Mouse (Mus musculus) forebrain, embryonic 11.5 days (tissue): ENCODE measurements at regions not wholly inside any gene's neighbourhood (a gene's known extent, or its start where the extent isn't known, plus 50 kb on each side); places are given as distances from the start of the nearest gene placed in this dataset.

Experiments
- ATAC-seq: fragments of 200-750 bp; cut with Nextera tagmentation; replicated peaks from 2 replicates; pipeline ENCODE4 v1.8.0; 2017; ENCODE audit warnings: moderate TSS enrichment; ENCODE audit not compliant: low FRiP score
- DNase-seq: peaks from one replicate; pipeline ENCODE4 v3.0.0-alpha.2; 2017; ENCODE audit warnings: low spot score
- H3K27ac ChIP-seq: fragments of 300-500 bp; sonication (generic); 2 replicates; pipeline ENCODE4 v1.5.1; 2014; ENCODE audit warnings: low read depth, low read length
- H3K27me3 ChIP-seq: fragments of 300-500 bp; sonication (generic); 2 replicates; pipeline ENCODE4 v1.6.1; 2014; ENCODE audit warnings: mild to moderate bottlenecking, low read length, mixed read lengths; ENCODE audit not compliant: control insufficient read depth, insufficient read depth
- H3K36me3 ChIP-seq: fragments of 300-500 bp; sonication (generic); 2 replicates; pipeline ENCODE4 v1.6.1; 2014; ENCODE audit warnings: mild to moderate bottlenecking, low read length, moderate library complexity, mixed read lengths; ENCODE audit not compliant: control insufficient read depth, insufficient read depth
- H3K4me1 ChIP-seq: fragments of 300-500 bp; sonication (generic); replicated peaks from 2 replicates; pipeline ENCODE4 v1.6.1; 2014; ENCODE audit warnings: low read length, mixed read lengths; ENCODE audit not compliant: control insufficient read depth, insufficient read depth
- H3K4me2 ChIP-seq: fragments of 300-500 bp; sonication (generic); 2 replicates; pipeline ENCODE4 v1.6.1; 2014; ENCODE audit warnings: low read depth, mild to moderate bottlenecking, low read length, moderate library complexity, mixed read lengths; ENCODE audit not compliant: severe bottlenecking
- H3K4me3 ChIP-seq: fragments of 300-500 bp; sonication (generic); 2 replicates; pipeline ENCODE4 v1.5.1; 2014; ENCODE audit warnings: low read depth, low read length
- H3K9ac ChIP-seq: fragments of 300-500 bp; sonication (generic); 2 replicates; pipeline ENCODE4 v1.6.1; 2014; ENCODE audit warnings: low read length
- H3K9me3 ChIP-seq: fragments of 300-500 bp; sonication (generic); 2 replicates; pipeline ENCODE4 v1.6.1; 2016; ENCODE audit warnings: low read length, mixed read lengths; ENCODE audit not compliant: control insufficient read depth
- WGBS: fragments of 180-500 bp; shearing (Covaris S2); extraction: QIAGEN DNeasy Blood & Tissue Kit; methylation state at CpG from one replicate; pipeline ENCODE4 v1.1.7; 2014; 5-methylcytosine and 5-hydroxymethylcytosine counted together

DNA sequence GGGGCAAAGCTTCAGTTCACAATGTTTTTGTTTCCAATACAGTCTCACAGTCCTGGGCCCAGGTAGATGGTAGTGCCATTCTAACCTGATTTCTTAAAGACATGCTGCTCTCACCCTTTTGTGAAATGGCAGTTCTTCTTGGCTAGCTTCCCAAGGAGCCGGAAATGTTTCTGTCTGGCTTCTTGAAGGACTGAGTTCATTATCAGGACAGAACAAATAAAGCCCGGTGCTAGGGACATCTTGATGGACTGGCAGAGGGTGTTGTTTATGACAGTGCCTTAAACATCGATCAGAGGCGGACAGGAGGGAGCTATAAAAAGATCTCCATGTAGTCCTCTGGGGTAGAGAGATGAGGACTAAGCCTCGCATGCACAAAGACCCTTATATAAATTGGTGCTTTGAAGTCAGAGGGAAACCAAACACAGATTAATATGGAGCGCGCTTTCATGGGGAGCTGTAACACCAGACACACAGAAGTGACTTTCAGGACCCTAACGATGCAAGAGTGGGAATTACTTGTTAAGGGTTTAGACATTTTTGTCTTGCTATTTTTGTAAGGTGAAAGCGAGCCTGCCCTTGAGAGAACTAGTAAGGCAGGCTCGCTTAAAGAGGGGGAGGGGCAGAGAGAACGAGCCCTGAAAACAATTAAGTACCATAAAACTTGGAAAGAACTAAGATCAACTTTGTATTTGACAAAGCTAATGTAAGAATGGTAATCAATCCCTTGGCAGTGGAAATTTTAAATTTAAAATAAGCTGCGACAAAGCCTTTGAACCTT is 96.2 kb downstream of the Fzd1 start:
- Histone ChIP-seq H3K27ac (no peak overlapping the region), H3K4me1 (peaks cover 5% of the 10 kb centered on the region), H3K36me3 (no peaks in the 10 kb centered on the region), H3K4me2 (no peak overlapping the region), H3K4me3 (no peak overlapping the region), H3K9me3 (peaks cover 2% of the 10 kb centered on the region; the same call in 1 of the 2 replicates), H3K9ac (no peak overlapping the region), H3K27me3 (no peaks in the 10 kb centered on the region)
- WGBS = 61% methylated on average over 12 of the region's 12 CpGs
- no peak for ATAC-seq
- DNase-seq = no peak

DNA sequence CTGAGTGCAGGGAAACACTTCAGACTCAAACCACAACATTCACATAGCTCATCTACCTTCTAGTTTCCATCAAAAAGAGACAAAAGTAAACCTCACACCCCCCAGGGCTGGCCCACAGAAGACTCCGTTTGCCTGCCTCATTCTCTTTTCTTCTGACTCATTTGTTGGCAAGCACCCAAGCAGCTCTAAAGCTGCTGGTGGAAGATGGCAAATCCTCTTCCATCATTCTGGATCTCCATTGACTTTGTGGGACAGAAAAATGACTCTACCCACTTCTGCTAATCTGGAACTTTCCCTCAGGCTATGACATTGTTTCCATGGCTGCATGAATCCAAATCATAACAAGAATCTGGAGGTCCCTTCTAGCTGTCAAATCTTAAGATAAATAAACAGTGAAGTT is 99.9 kb downstream of the Fzd1 start:
- Histone ChIP-seq H3K9ac (no peak overlapping the region), H3K4me3 (no peak overlapping the region), H3K4me2 (no peak overlapping the region), H3K4me1 (peaks cover 5% of the 10 kb centered on the region), H3K27ac (no peak overlapping the region), H3K36me3 (no peaks in the 10 kb centered on the region), H3K27me3 (no peaks in the 10 kb centered on the region), H3K9me3 (peaks cover 2% of the 10 kb centered on the region; the same call in 1 of the 2 replicates)
- no peak for DNase-seq
- no peak for ATAC-seq
- 63% methylated on average over 1 of the region's 1 CpGs for WGBS

DNA sequence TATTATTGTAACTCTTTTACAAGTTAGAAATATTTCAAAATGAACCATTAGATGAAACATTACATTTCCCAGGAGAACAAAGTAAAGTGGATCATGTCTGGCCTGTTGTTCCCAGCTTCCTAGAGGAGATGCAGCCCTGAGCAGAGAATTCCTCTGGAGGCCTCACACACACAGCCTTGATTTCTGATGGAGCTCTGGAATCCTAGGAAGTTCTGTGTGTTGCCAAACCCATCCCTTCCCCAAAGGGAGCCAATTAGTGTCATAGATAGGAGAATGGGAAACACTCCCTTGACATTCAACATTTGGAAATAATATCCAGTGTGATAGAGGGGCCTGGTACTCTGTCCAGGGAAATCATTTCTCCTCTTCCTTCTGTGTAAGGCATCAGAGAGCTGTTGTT is 103.6 kb downstream of the Fzd1 start:
- Histone ChIP-seq H3K4me3 (no peak overlapping the region), H3K4me2 (no peak overlapping the region), H3K9ac (no peak overlapping the region), H3K27me3 (no peaks in the 10 kb centered on the region), H3K27ac (no peak overlapping the region), H3K4me1 (0 out of 2 replicates have a peak, but pooled peaks cover 2% of the 10 kb centered on the region), H3K36me3 (no peaks in the 10 kb centered on the region), H3K9me3 (peaks cover 2% of the 10 kb centered on the region; the same call in 1 of the 2 replicates)
- ATAC-seq (no peak), DNase-seq (no peak)

DNA sequence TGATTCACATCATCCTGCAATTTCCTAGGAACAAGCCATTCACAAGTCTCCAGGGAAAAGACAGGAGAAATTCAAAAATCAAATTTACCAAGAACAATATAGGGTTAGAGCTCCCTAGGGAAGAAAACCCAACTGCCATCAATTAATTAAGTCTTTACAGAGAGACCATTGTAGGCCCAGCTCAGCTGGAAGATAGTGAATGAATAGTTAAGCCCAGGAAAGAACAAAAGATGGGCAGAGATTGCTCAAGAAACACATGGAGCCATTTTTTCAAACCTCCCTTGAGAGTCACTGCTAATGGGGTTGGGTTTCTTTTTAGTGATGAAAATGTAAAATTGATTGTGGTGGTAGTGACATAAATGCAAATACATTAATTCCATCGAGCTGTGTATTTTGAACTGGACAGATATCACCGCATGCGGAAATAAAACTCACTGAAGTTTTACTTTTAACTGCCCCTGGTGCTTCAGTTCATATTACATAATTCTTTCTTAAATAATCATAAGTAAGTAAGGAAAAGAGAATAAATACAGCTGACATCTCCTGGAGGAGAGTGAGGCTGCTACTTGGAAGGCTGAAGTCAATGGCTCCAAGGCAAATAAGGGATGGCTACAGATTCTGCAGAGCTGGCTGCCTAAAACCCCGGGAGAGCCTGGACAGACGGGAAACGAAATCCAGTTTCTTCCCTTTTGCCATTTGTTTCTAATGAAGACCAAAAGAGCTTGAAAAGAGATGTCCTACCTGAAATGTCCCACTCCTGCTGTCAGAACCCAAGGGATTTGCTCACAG is 106.5 kb downstream of the Fzd1 start:
- H3K4me3 ChIP-seq = no peak overlapping the region
- no peak overlapping the region for H3K27ac ChIP-seq
- no peak for DNase-seq
- no peak overlapping the region for H3K4me2 ChIP-seq
- WGBS = 36% methylated on average over 6 of the region's 6 CpGs
- no peaks in the 10 kb centered on the region for H3K36me3 ChIP-seq
- H3K4me1 ChIP-seq = 0 out of 2 replicates have a peak, but pooled peaks cover 2% of the 10 kb centered on the region
- no peaks in the 10 kb centered on the region for H3K9me3 ChIP-seq
- no peak overlapping the region for H3K9ac ChIP-seq
- peak; percentile 91 for ATAC-seq
- H3K27me3 ChIP-seq = no peaks in the 10 kb centered on the region; the same call in 1 of the 2 replicates

DNA sequence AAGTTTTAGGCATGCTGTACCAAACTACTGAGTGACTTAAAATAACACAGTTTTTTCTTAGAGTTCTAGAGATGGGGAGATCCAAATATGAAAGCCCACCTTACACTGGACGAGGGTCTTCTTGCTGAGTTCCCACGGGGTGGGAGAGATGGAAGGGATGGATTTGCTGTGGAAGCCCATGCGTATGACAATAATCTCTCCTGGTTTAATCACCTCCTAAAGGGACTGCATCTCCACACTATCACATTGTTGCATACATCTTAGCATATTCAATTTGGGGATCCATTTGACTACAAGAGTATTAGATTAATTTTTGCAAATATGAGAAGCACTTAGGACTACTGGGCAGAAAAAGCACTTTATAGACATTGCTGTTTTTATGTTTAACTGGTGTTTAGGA is 107.1 kb downstream of the Fzd1 start:
- Histone ChIP-seq H3K36me3 (no peaks in the 10 kb centered on the region), H3K27me3 (no peaks in the 10 kb centered on the region; the same call in 1 of the 2 replicates), H3K9ac (no peak overlapping the region), H3K9me3 (no peaks in the 10 kb centered on the region), H3K4me2 (no peak overlapping the region), H3K4me1 (0 out of 2 replicates have a peak, but pooled peaks cover 2% of the 10 kb centered on the region), H3K27ac (no peak overlapping the region), H3K4me3 (no peak overlapping the region)
- WGBS = 46% methylated on average over 3 of the region's 3 CpGs
- ATAC-seq (peak; percentile 34; the same call in 1 of the 2 replicates), DNase-seq (no peak)

DNA sequence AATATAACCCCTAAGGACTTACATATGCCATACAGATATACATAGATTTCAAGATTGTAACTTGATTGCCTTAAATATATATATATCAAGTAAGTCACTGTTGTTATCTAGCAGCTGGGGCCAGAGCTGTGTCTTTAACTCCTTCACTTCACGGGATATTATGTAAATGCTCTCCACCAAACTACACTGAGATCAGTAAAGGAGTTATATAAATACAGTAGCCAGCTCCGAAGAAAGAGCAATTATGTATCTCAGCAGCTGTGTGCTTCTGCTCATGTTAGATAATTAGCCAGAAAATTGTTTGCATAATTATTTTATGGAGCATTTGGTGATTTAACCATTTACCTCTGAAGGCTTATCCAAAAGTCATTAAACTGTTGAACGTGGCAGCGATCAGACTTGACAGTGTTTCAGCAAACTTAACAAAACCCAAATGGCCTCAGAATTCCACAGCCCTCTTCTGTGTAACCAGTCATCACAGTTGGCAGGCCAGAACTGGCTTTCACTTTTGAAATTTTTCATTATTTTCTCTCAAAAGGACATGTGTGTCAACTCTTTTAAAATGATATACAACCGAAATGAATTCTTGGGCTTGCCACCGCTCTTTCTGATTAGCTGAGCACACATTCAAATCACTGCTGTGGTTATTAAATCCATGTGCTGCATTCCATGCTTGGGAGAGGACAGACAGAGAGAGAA is 107.8 kb downstream of the Fzd1 start:
- Histone ChIP-seq H3K4me2 (no peak overlapping the region), H3K36me3 (no peaks in the 10 kb centered on the region), H3K4me3 (no peak overlapping the region), H3K27ac (no peak overlapping the region), H3K9ac (no peak overlapping the region), H3K4me1 (0 out of 2 replicates have a peak, but pooled peaks cover 2% of the 10 kb centered on the region), H3K27me3 (no peaks in the 10 kb centered on the region; the same call in 1 of the 2 replicates), H3K9me3 (no peaks in the 10 kb centered on the region)
- ATAC-seq (0 out of 2 replicates have a peak, but pooled peaks have one; percentile 5), DNase-seq (no peak)
- WGBS = 59% methylated on average over 6 of the region's 6 CpGs

DNA sequence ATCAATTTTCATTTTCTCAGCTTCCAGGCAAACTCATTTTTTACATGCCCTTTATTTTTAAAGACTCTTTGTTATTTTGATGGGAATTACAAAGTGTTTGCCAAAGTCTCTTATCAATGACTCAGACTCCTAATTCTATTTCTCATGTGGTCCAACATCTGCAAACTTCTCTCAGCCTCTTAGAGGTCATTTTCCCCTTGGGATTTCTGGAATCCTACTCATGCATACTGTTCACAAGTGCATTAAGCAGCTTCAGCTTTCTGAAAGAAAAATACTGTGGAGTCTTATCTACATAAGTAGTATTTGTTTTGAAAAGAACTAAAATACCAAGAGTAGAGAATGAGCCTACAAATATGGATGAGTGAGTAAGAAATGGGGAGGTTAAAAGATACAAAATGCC is 116.8 kb downstream of the Fzd1 start:
- no peaks in the 10 kb centered on the region for H3K36me3 ChIP-seq
- H3K9ac ChIP-seq = no peak overlapping the region
- H3K4me1 ChIP-seq = no peaks in the 10 kb centered on the region
- H3K27ac ChIP-seq = no peak overlapping the region
- H3K27me3 ChIP-seq = no peaks in the 10 kb centered on the region
- no peak for ATAC-seq
- no peak overlapping the region for H3K4me2 ChIP-seq
- no peak overlapping the region for H3K4me3 ChIP-seq
- H3K9me3 ChIP-seq = no peaks in the 10 kb centered on the region
- no peak for DNase-seq

GRCm38 (mm10) chr5:4633763-4634162 is 124.1 kb downstream of the Fzd1 start:
- WGBS = 89% methylated on average over 3 of the region's 3 CpGs
- H3K4me1 ChIP-seq = no peaks in the 10 kb centered on the region
- H3K4me3 ChIP-seq = no peak overlapping the region

More at GRCm38 (mm10) chr5:4633763-4634162, 124.1 kb downstream of the Fzd1 start:
- Histone ChIP-seq H3K27ac (no peak overlapping the region), H3K4me2 (no peak overlapping the region), H3K36me3 (no peaks in the 10 kb centered on the region), H3K9ac (no peak overlapping the region), H3K9me3 (no peaks in the 10 kb centered on the region), H3K27me3 (no peaks in the 10 kb centered on the region)
- ATAC-seq = no peak
- no peak for DNase-seq
